Mouse (Mus musculus) frontal cortex, adult (tissue): ENCODE measurements at regions not wholly inside any gene's neighbourhood (a gene's known extent, or its start where the extent isn't known, plus 50 kb on each side); places are given as distances from the start of the nearest gene placed in this dataset.
A peak's percentile ranks its signal among the peaks of the same experiment; 100 is the strongest.

Experiments
- ATAC-seq: cut with Nextera tagmentation; 2 replicates; pipeline ENCODE4 v1.9.2; 2017; ENCODE audit warnings: mild to moderate bottlenecking, moderate library complexity, mixed read lengths; ENCODE audit not compliant: low TSS enrichment

GRCm38 (mm10) chr5:111656436-111656835, 77.3 kb upstream of the Gm26897 start:
- ATAC-seq: no peak

DNA sequence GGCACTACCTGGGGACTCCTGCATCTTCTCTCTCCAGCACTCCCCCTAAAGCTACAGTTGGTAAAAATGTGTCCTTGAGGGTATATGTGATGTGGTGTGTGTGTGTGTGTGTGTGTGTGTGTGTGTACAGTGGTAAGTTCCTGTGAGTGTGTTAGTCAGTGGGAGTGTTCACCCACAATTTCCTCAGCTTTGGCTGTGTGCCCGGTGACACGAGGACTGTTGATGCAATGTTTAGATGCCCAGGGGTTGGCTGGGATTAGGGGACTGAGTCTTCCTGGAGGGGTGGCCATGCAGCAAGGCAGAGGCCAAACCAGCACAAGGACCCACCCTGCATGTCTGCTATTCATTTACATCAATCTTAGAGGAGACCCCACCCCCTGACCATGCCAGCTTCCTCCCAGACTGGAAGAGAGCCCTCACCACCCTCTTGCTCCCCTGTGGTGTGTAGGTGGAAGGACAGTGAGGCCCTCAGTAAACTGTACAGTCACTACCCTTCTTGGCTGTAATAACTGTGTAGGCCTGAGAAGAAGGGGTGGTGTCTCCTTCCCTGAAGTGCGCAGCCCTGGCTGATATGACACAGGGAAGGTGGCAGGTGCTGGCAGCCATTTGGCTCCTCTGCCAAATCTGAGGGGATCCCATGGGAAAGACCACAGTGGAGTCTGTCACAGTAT, 75.8 kb upstream of the Gm26897 start:
- no peak for ATAC-seq

GRCm38 (mm10) chr5:111659229-111659628, 74.5 kb upstream of the Gm26897 start:
- ATAC-seq: no peak

DNA sequence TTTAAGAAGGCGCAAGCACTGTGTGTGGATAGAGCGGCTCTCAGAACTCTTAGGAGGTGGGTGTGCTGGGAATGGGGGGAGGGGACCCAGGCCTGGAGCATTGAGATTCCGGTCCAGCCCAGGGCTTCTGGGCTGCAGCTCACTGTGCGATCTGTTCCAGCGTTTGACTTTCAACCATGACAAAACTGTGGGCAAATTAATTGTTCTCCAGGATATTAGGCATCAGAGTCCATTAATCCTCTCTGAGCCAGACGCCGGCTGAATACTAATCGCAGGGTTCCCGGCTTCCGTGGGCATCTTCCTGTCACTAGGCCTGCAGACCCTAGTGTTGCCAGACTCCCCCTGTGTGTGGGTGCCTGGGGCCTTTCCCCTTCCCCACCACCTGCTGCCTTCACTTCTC, 73.3 kb upstream of the Gm26897 start:
- ATAC-seq: no peak

GRCm38 (mm10) chr5:111660968-111661367, 72.8 kb upstream of the Gm26897 start:
- ATAC-seq: no peak

GRCm38 (mm10) chr5:111661971-111662370, 71.8 kb upstream of the Gm26897 start:
- ATAC-seq: no peak

DNA sequence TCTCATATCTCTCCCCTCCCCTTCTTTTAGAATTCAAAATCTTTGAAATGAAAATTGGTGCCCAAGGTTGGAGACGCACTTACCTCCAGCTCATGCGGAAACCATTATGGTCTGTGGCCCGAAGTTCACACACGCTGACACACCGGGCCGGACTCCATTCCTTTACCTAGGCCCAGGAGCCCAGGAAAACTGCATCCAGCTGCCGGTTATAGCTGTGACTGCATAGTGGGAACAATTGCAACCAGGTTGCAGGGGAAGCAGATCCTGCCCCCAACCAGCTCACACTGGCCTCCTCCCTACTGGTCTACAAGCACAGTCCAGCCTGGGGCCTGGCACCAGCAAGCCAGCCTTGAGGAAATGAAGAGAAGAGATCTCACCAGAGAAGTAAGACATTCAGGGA, 69.9 kb upstream of the Gm26897 start:
- ATAC-seq: no peak

- no peak for ATAC-seq
Observed at GRCm38 (mm10) chr5:111665406-111665805, 68.3 kb upstream of the Gm26897 start.

GRCm38 (mm10) chr5:111666007-111666406, 67.7 kb upstream of the Gm26897 start:
- ATAC-seq: 0 out of 2 replicates have a peak, but pooled peaks have one; percentile 9

GRCm38 (mm10) chr5:111667901-111668300, 65.8 kb upstream of the Gm26897 start:
- ATAC-seq: no peak

- ATAC-seq: no peak
Observed at GRCm38 (mm10) chr5:111669139-111669538, 64.6 kb upstream of the Gm26897 start.

DNA sequence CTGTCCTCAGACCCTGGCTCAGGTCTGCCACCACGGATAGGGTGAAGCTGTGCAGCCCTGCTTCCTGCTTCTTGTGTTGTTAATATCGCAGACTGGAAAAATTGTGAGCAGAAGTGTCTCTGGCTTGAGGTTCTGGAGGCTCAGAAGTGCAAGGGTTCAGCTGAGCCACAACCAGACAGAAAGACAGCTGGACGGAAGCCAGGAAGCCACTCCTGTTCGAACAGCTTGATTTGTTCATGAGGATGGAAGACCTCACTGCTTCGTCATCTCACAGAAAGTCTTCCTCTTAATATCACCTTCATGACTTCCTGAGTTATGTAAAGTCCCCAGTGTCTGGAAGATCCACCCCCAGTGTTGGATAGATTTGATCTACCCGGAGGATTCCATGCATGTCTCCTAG, 62.0 kb upstream of the Gm26897 start:
- 0 out of 2 replicates have a peak, but pooled peaks have one; percentile 41 for ATAC-seq

GRCm38 (mm10) chr5:111674976-111675672, 58.6 kb upstream of the Gm26897 start:
- ATAC-seq: no peak

DNA sequence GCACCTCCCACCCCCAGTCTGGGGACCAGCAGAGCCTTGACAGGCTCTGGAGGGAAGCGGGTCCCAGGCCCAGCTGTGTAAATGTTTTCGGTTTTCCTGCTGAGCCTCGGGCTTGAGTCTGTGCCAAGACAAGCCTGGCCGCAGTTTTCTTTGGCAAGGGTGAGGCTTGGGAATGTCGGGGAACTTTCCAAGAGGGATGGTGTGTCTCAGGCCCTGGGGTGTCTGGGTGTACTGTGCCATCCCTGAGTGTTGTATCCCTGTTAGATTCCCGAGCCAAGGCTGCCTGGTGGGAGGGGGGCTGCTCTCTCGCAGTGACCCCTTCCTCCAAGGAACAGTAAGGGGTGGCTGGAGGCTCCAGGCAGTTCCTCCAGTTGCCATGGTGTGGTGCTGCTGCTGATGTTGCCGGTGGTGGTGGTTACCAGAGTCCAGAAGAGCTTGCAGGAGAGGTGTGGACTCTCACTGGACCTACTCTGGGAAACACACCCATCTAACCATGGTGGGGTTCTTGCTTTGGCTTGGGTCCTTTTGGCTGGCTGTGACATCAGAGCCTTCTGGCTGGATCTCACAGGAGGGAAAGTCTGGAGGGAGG, 58.0 kb upstream of the Gm26897 start:
- ATAC-seq: no peak

GRCm38 (mm10) chr5:111677847-111678311, 55.8 kb upstream of the Gm26897 start:
- ATAC-seq: peak; percentile 57; the same call in 1 of the 2 replicates

- no peak for ATAC-seq
Observed at GRCm38 (mm10) chr5:111678496-111678895, 55.2 kb upstream of the Gm26897 start.

DNA sequence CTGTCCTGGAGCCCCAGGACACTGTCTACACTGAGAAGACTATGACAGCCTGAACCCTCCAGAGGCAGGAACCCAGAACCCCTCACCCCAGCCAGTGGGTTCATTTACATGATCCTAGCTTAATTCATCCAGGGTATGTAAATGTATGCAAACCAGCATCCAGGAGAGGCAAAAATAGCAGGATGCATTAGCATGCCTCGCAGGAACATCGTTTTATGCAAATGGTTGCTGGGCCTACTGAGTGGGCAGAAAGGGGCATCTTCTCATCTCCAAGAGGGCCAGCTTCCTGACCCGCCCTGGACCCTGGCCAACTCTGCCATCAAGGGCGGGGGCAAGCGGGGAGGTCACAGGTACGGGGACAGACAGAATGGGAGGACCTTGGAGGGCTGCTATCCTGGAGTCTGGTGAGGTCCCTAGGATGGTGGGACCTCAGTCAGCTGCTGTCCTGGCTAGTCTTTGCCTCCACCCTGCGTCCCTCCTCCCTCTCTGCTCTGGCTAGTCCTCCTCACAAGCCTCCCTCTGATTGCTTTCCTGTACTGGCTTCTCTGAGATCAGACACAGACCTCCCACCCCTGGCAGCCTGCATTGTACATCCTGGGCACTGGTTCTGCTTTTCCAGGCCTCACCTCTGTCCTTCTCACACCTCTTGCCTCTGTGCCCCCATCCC, 52.2 kb upstream of the Gm26897 start:
- ATAC-seq: peak; percentile 85

GRCm38 (mm10) chr5:111682899-111683298, 50.8 kb upstream of the Gm26897 start:
- ATAC-seq: no peak
